Mouse (Mus musculus) right cerebral cortex, postnatal 14 days (tissue): ENCODE data around the gene Apoa2.

Source experiments
- DNase-seq: peaks from one replicate; pipeline ENCODE4 v3.0.0; 2022

Gene Apoa2

GRCm38 (mm10) chr1:171205704-171206493 lies 19.0 kb upstream of the Apoa2 start:
- DNase-seq = no peak

- no peak for DNase-seq
Measured at GRCm38 (mm10) chr1:171209409-171209808, 15.4 kb upstream of the Apoa2 start.

- DNase-seq = no peak
Measured at GRCm38 (mm10) chr1:171212854-171213253, 12.0 kb upstream of the Apoa2 start.

GRCm38 (mm10) chr1:171213801-171214496 lies 10.9 kb upstream of the Apoa2 start, which contains the start of gene Nr1i3:
Gene Nr1i3 (plus strand): TSS chr1:171213970.
- DNase-seq = no peak

- no peak for DNase-seq
Measured at GRCm38 (mm10) chr1:171216241-171216955, 8.5 kb upstream of the Apoa2 start.

GRCm38 (mm10) chr1:171220871-171221270 lies 4.0 kb upstream of the Apoa2 start:
- DNase-seq = peak; percentile 92

- DNase-seq = no peak
Measured at GRCm38 (mm10) chr1:171221281-171222193, 3.3 kb upstream of the Apoa2 start.

GRCm38 (mm10) chr1:171222238-171223155 lies 2.4 kb upstream of the Apoa2 start, which contains the start of gene Tomm40l:
Gene Tomm40l (minus strand): TSS chr1:171222514.
- peak; percentile 79 for DNase-seq

- DNase-seq = no peak
Measured at GRCm38 (mm10) chr1:171223168-171223567, 1.7 kb upstream of the Apoa2 start.

- no peak for DNase-seq
Measured at GRCm38 (mm10) chr1:171223796-171224195, 1.1 kb upstream of the Apoa2 start.

GRCm38 (mm10) chr1:171226780-171227179 lies 1.9 kb downstream of the Apoa2 start:
- DNase-seq = no peak

- no peak for DNase-seq
Measured at GRCm38 (mm10) chr1:171227879-171228278, 3.0 kb downstream of the Apoa2 start.

GRCm38 (mm10) chr1:171229750-171230149 lies 4.9 kb downstream of the Apoa2 start:
- no peak for DNase-seq

- DNase-seq = no peak
Measured at GRCm38 (mm10) chr1:171230215-171230614, 5.4 kb downstream of the Apoa2 start.

- no peak for DNase-seq
Measured at GRCm38 (mm10) chr1:171231844-171232243, 7.0 kb downstream of the Apoa2 start.

- DNase-seq = no peak
Measured at GRCm38 (mm10) chr1:171232348-171232747, 7.5 kb downstream of the Apoa2 start.

GRCm38 (mm10) chr1:171232800-171233730 lies 8.2 kb downstream of the Apoa2 start:
- no peak for DNase-seq

- DNase-seq = no peak
Measured at GRCm38 (mm10) chr1:171234126-171234525, 9.3 kb downstream of the Apoa2 start, which contains the start of gene Fcer1g. Gene Fcer1g (minus strand): TSS chr1:171234365.

GRCm38 (mm10) chr1:171234538-171234937 lies 9.7 kb downstream of the Apoa2 start:
- DNase-seq = no peak

- no peak for DNase-seq
Measured at GRCm38 (mm10) chr1:171235791-171236190, 10.9 kb downstream of the Apoa2 start.
